Mouse (Mus musculus) midbrain, embryonic 10.5 days (tissue): ENCODE measurements around the gene Zfr2. TPM values are rescaled to one million over a fixed set of nuclear protein-coding genes. Genes with fewer than 3 reads are reported as not detected.
"Not testable (repeated sequence)": the region's sequence is repeated elsewhere in the genome, so short reads cannot be mapped to it uniquely, and the experiment has no call there.

Experiments
- DNase-seq: peaks from one replicate; pipeline ENCODE4 v3.0.0-alpha.2; 2017; ENCODE audit warnings: low spot score
- H3K27ac ChIP-seq: fragments of 300-500 bp; sonication (generic); replicated peaks from 2 replicates; pipeline ENCODE4 v1.5.1; 2016; ENCODE audit warnings: mild to moderate bottlenecking
- H3K27me3 ChIP-seq: fragments of 300-500 bp; sonication (generic); 2 replicates; pipeline ENCODE4 v1.6.1; 2016; ENCODE audit warnings: low read depth, mild to moderate bottlenecking; ENCODE audit not compliant: poor library complexity, severe bottlenecking
- H3K36me3 ChIP-seq: fragments of 300-500 bp; sonication (generic); 2 replicates; pipeline ENCODE4 v1.6.1; 2016; ENCODE audit warnings: mild to moderate bottlenecking, moderate library complexity
- H3K4me1 ChIP-seq: fragments of 300-500 bp; sonication (generic); 2 replicates; pipeline ENCODE4 v1.6.1; 2016
- H3K4me3 ChIP-seq: fragments of 300-500 bp; sonication (generic); 2 replicates; pipeline ENCODE4 v1.5.1; 2016; ENCODE audit warnings: mild to moderate bottlenecking, moderate library complexity
- H3K9me3 ChIP-seq: fragments of 300-500 bp; sonication (generic); replicated peaks from 2 replicates; pipeline ENCODE4 v1.6.1; 2016; ENCODE audit warnings: mild to moderate bottlenecking
- WGBS: fragments of 180-500 bp; shearing (Covaris S2); methylation state at CpG from one replicate; pipeline ENCODE4 v1.1.7; 2016; 5-methylcytosine and 5-hydroxymethylcytosine counted together
- polyA plus RNA-seq: library from polyadenylated mRNA; unstranded; fragments of >200 nt; fragmentation: Nextera tagmentation; extraction: Ambion mirVana; gene quantifications from 2 replicates; pipeline ENCODE4 v1.2.1, GENCODE M21; 2016

Zfr2 gene
- polyA plus RNA-seq, 1 experiment from 2014 or later = 3.5 TPM

DNA sequence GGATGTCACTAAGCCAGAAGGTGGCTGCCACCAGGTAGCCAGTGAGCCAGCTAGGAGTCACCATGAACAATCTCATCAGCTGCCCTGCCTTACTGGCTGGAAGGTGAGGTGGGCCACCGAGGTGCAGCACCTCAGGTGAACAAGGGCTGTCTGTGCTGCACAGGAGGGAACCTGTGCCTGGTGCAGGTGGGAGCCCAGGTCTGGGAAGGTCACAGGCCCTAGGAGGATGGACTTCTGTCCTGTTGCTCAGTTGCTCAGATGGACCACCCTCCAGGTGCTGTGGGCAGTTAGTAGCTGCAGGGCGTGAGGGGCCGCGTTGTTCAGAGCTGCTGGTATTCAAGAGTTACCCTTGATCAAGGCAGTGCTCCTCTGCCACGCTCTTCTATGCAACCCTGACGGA, 16.1 kb upstream of the Zfr2 start:
- WGBS = 88% methylated on average over 6 of the region's 6 CpGs
- H3K4me1 ChIP-seq = no peaks in the 10 kb centered on the region
- no peaks in the 10 kb centered on the region for H3K27me3 ChIP-seq
- DNase-seq = no peak
- H3K4me3 ChIP-seq = no peak overlapping the region
- no peak overlapping the region for H3K27ac ChIP-seq
- no peaks in the 10 kb centered on the region; the same call in 1 of the 2 replicates for H3K9me3 ChIP-seq
- peaks cover 44% of the 10 kb centered on the region for H3K36me3 ChIP-seq

DNA sequence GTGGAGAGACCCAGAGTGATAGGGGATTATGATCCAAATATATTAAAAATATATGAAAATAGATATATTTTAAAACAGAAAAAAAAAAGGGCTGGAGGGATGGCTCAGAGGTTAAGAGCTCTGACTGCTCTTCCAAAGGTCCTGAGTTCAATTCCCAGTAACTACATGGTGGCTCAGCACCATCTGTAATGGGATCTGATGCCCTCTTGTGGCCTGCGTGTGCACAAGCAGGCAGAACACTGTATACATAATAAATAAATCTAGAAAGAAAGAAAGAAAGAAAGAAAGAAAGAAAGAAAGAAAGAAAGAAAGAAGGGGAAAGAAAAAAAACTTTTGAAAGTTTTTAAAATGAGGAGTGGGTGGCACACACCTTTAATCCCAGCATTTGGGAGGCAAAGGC, 15.7 kb upstream of the Zfr2 start:
- H3K4me3 ChIP-seq, H3K9me3 ChIP-seq, H3K4me1 ChIP-seq, DNase-seq, H3K27ac ChIP-seq, H3K27me3 ChIP-seq: not testable (repeated sequence)
- peaks cover 42% of the 10 kb centered on the region for H3K36me3 ChIP-seq
- 24% methylated on average over 1 of the region's 1 CpGs for WGBS

DNA sequence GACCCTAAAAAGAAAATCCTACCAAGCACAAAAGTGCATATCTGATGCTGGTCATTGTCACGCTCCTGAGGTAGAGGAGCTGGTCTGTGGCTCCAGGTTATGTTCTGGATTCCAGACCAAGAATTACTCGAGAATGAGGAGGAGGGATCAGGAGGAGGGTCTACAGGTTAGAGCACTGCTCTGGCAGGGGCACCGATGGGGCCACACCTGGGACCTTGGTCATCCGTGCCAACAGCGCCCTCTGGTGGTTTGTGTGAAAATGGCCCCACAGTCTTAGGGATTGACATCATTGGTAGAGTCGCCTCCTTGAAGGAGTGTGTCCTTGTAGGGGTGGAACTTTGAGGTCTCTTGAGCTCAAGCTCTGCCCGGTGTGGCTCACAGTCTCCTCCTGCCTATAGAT, 15.0 kb upstream of the Zfr2 start:
- Histone ChIP-seq H3K27me3 (no peaks in the 10 kb centered on the region), H3K9me3 (no peaks in the 10 kb centered on the region), H3K4me1 (no peaks in the 10 kb centered on the region), H3K4me3 (no peak overlapping the region), H3K27ac (no peak overlapping the region), H3K36me3 (peaks cover 35% of the 10 kb centered on the region)
- 44% methylated on average over 7 of the region's 7 CpGs for WGBS
- DNase-seq = peak; percentile 47

GRCm38 (mm10) chr10:81221402-81222015, 11.4 kb upstream of the Zfr2 start:
- 90% methylated on average over 5 of the region's 5 CpGs for WGBS
- H3K27ac ChIP-seq = no peak overlapping the region
- H3K36me3 ChIP-seq = peaks cover 22% of the 10 kb centered on the region; the same call in 1 of the 2 replicates

DNA sequence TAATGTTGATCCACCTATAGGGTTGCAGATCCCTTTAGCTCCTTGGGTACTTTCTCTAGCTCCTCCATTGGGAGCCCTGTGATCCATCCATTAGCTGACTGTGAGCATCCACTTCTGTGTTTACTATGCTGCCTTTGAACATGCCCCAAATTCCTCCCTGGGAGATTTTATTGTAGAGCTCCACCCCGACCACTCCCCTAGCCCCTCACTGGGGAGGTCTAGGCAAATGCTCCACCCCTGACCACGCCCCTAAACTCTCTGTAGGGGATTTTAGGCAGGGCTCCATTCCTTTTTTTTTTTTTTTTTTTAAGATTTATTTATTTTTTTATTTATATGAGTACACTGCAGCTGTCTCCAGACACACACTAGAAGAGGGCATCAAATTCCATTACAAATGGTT, 9.2 kb upstream of the Zfr2 start:
- not testable (repeated sequence) for DNase-seq, H3K4me3 ChIP-seq, H3K4me1 ChIP-seq, H3K27me3 ChIP-seq, H3K27ac ChIP-seq, H3K9me3 ChIP-seq
- H3K36me3 ChIP-seq = peaks cover 14% of the 10 kb centered on the region; the same call in 1 of the 2 replicates
- WGBS = 79% methylated on average over 2 of the region's 2 CpGs

More at GRCm38 (mm10) chr10:81221402-81222015, 11.4 kb upstream of the Zfr2 start:
- H3K27me3 ChIP-seq = no peaks in the 10 kb centered on the region
- no peaks in the 10 kb centered on the region for H3K4me1 ChIP-seq
- H3K9me3 ChIP-seq = no peaks in the 10 kb centered on the region
- no peak overlapping the region for H3K4me3 ChIP-seq
- DNase-seq = no peak

DNA sequence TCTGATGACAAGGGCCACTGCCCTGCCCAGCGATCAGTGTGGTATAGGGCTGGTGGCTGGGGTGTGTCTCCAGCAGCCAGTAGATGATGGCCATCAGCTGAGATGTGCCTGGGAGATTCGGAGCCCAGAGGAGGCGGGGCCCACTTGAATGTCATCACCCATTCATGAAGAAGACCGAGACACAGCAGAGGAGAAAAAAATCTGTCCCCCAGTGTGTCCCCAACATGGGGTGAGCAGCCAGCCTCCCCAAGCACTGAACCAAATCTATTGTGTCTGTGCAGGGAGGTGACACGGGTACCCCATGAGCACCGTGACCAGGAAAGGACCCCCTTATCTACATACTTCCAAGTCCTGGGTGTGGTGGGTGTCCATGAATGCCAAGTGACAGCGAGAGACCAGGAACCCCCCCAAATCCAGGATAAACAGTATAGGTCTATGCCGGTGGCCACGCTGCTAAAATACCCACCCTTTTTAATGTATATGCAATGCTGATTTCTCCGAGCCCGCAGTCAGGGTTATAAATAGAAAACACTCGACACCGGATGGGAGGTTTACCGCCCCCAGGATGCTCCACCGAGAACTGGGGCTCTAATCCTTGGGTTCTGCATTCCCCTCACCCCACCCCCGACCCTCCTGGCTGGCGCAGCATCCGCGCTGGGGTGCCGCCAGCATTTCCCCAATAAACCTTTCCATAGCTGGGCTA, 3.1 kb upstream of the Zfr2 start:
- Histone ChIP-seq H3K27ac (peak overlapping the region; percentile 86), H3K27me3 (peaks cover 42% of the 10 kb centered on the region), H3K36me3 (no peaks in the 10 kb centered on the region), H3K9me3 (no peaks in the 10 kb centered on the region), H3K4me1 (peaks cover 37% of the 10 kb centered on the region), H3K4me3 (peak overlapping the region; percentile 65)
- no peak for DNase-seq
- WGBS = 13% methylated on average over 20 of the region's 20 CpGs

DNA sequence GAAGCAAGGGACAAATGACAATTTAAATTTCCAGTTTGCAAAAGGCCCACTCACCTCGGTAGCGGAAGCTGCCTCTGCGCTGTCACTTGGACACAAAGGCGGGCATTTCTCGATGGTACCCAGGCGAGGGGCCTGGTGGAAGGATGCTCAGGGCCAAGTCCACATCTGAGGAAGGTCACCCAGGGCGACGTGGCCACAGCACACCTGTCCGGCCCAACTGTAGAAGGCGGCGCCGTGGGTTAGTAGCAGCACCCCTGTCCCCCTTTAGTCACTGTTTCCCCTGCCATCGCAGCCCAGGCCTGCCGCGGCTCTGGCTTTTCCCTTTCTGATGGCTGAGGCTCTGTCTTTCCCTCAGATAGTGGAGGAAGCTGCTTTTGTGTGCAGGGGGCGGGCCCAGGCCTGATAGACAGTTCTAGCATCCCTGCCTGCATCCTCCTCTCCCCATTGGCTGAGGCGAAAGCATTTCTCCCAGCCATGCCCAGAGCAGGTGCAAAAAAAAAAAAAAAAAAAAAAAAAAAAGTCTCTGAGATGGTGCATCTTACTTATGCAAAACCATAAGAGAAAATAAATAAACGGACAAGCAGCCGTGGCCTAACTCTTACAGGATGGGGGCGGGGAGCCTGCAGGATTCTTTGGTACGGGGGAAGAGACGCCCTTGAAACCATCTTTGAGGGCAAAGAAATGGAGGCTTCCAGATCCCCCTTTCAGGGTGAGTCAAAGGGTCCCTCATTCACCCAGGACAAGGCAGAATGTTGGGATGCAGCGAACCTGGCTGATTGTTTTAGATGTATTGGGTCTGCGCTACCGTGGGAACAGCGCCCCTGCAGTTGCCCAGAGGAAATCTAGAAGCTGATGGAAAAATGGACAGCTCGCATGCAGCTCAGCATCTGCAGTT, 2.3 kb upstream of the Zfr2 start, which contains the start of gene Atcay:
Gene Atcay (minus strand): TSS at position 396 of the 895 bp plus-strand sequence.
- Histone ChIP-seq H3K27me3 (peaks cover 42% of the 10 kb centered on the region), H3K36me3 (no peaks in the 10 kb centered on the region), H3K4me3 (peak within 1 kb of the TSS; percentile 65), H3K4me1 (peaks cover 37% of the 10 kb centered on the region), H3K9me3 (no peaks in the 10 kb centered on the region), H3K27ac (peak within 1 kb of the TSS; percentile 86)
- DNase-seq = peak; percentile 72
- 7% methylated on average over 27 of the region's 27 CpGs for WGBS

- no peak overlapping the region for H3K27ac ChIP-seq
- no peak for DNase-seq
- peaks cover 37% of the 10 kb centered on the region for H3K4me1 ChIP-seq
- WGBS = 54% methylated on average over 7 of the region's 7 CpGs
- H3K36me3 ChIP-seq = no peaks in the 10 kb centered on the region
- H3K4me3 ChIP-seq = peak overlapping the region; percentile 65
- H3K27me3 ChIP-seq = peaks cover 47% of the 10 kb centered on the region
- H3K9me3 ChIP-seq = no peaks in the 10 kb centered on the region
Observed at GRCm38 (mm10) chr10:81231436-81231835, 1.5 kb upstream of the Zfr2 start.

GRCm38 (mm10) chr10:81233226-81233585, 251 bp downstream of the Zfr2 start:
- 2% methylated on average over 26 of the region's 28 CpGs for WGBS
- H3K4me1 ChIP-seq = peaks cover 50% of the 10 kb centered on the region
- H3K4me3 ChIP-seq = peak overlapping the region; percentile 81
- H3K27me3 ChIP-seq = peaks cover 61% of the 10 kb centered on the region
- no peaks in the 10 kb centered on the region for H3K9me3 ChIP-seq
- DNase-seq = no peak
- no peaks in the 10 kb centered on the region for H3K36me3 ChIP-seq
- H3K27ac ChIP-seq = peak overlapping the region; percentile 92

DNA sequence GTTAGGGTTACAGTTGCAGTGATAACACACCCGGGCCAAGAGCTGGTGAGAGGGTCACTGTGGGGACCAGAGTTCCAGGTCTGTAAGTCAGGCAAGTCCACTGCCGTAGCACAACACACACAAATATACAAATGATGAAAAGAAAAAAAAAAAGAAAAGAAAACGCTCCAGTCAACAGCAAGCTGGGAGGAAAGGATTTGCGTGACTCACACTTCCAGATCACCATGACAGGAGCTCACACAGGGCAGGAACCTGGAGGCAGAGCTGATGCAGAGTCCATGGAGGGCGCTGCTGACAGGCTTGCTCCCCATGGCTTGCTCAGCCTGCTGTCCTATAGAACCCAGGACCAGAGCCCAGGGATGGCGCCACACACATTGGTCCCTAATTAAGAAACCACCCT, 1.3 kb downstream of the Zfr2 start:
- 85% methylated on average over 6 of the region's 6 CpGs for WGBS
- H3K4me1 ChIP-seq = peaks cover 54% of the 10 kb centered on the region
- H3K9me3 ChIP-seq = no peaks in the 10 kb centered on the region
- H3K27me3 ChIP-seq = peaks cover 61% of the 10 kb centered on the region
- no peak overlapping the region for H3K4me3 ChIP-seq
- no peak for DNase-seq
- no peak overlapping the region for H3K27ac ChIP-seq
- H3K36me3 ChIP-seq = no peaks in the 10 kb centered on the region

DNA sequence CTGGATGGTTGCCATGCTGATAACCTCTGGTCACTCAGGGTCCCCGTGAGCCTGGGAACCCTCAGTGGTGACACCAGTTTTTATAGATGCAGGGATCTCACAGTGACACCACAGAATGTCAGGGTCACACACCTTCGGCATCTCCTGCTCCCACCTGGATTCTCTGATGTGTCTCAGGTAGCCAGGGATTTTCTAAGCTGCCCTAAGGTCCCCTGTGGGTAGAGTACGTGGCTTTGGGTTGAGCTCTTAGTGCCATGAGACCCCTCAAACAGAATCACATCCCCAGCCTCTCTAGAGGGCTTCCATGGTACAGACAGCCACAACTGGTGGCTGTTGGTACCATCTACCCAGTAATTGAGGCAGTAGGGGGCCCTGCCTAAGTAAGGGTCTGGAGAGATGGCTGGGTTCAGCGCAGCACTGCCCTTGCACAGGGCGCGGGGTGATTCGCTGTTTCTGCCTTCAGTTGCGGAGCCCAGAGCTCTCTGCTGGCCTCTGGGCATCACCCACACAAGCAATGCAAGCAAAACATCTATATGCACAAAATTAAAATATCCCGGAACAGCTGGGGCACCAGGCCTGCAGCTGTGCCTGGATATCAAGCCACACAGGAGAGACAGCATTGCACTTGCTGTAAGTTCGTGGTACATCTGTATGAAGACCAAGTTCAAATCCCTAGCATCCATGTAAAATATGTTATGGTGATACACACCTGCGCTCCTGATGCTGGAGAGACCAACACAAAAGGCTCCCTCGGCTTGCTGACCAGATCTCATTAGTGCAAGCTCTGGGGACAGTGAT, 3.7 kb downstream of the Zfr2 start:
- DNase-seq = no peak
- peaks cover 65% of the 10 kb centered on the region for H3K27me3 ChIP-seq
- 92% methylated on average over 12 of the region's 12 CpGs for WGBS
- no peak overlapping the region for H3K27ac ChIP-seq
- no peak overlapping the region for H3K4me3 ChIP-seq
- peaks cover 45% of the 10 kb centered on the region for H3K4me1 ChIP-seq
- H3K9me3 ChIP-seq = no peaks in the 10 kb centered on the region
- H3K36me3 ChIP-seq = no peaks in the 10 kb centered on the region

- no peak for DNase-seq
- Histone ChIP-seq H3K27me3 (peaks cover 71% of the 10 kb centered on the region), H3K36me3 (no peaks in the 10 kb centered on the region), H3K4me1 (peaks cover 34% of the 10 kb centered on the region), H3K4me3 (no peak overlapping the region), H3K27ac (no peak overlapping the region), H3K9me3 (no peaks in the 10 kb centered on the region)
- WGBS = 78% methylated on average over 2 of the region's 2 CpGs
Observed at GRCm38 (mm10) chr10:81238618-81239017, 5.7 kb downstream of the Zfr2 start.
